Mouse (Mus musculus) ES-E14 (cell line): ENCODE measurements around the gene Nubp2. TPM values are rescaled to one million over a fixed set of nuclear protein-coding genes. Genes with fewer than 3 reads are reported as not detected.

ENCODE experiments used
- DNase-seq: peaks from one replicate; pipeline ENCODE4 v3.0.0-alpha.2; 2013; ENCODE audit warnings: low read depth, low spot score
- H3K27ac ChIP-seq: 2 replicates; pipeline ENCODE4 v1.5.1; 2012; ENCODE audit warnings: low read depth, mild to moderate bottlenecking, low read length, moderate library complexity, mixed read lengths; ENCODE audit not compliant: poor library complexity, insufficient read depth, severe bottlenecking
- H3K36me3 ChIP-seq: 2 replicates; pipeline ENCODE4 v1.6.1; 2012; ENCODE audit warnings: mild to moderate bottlenecking, low read length, moderate library complexity, mixed read lengths; ENCODE audit not compliant: control insufficient read depth, poor library complexity, insufficient read depth, severe bottlenecking
- H3K4me1 ChIP-seq, 2 experiments: fragments of 150-350 bp in 1 of 2; sonication (generic) in 1 of 2; 2 replicates each; pipeline ENCODE4 v1.6.1; 2012; ENCODE audit warnings: low read length in 2 of 2, mild to moderate bottlenecking in 1 of 2, mixed read lengths in 1 of 2; ENCODE audit not compliant: control insufficient read depth in 2 of 2, insufficient read depth in 2 of 2, poor library complexity in 1 of 2
- H3K4me3 ChIP-seq, 2 experiments: fragments of 150-350 bp in 1 of 2; sonication (generic) in 1 of 2; 2 replicates each; pipeline ENCODE4 v1.5.1; 2012; ENCODE audit warnings: low read length in 2 of 2, low read depth in 1 of 2, mild to moderate bottlenecking in 1 of 2, mixed read lengths in 1 of 2; ENCODE audit not compliant: insufficient read depth in 1 of 2, poor library complexity in 1 of 2, severe bottlenecking in 1 of 2
- H3K9ac ChIP-seq: 2 replicates; pipeline ENCODE4 v1.6.1; 2012; ENCODE audit warnings: low read depth, mild to moderate bottlenecking, low read length, mixed read lengths; ENCODE audit not compliant: poor library complexity, insufficient read depth, severe bottlenecking
- H3K9me3 ChIP-seq: fragments of 150-350 bp; sonication (generic); 2 replicates; pipeline ENCODE4 v1.6.1; 2012; ENCODE audit warnings: low read depth, mild to moderate bottlenecking, low read length; ENCODE audit not compliant: control insufficient read depth, insufficient read depth
- CHD2 ChIP-seq: IDR thresholded peaks from 2 replicates; pipeline ENCODE4 v1.6.1; 2014; ENCODE audit warnings: mild to moderate bottlenecking, low read depth, low read length, inconsistent platforms
- HCFC1 ChIP-seq: IDR thresholded peaks from 2 replicates; pipeline ENCODE4 v1.6.1; 2012; ENCODE audit warnings: low read length, inconsistent platforms, borderline replicate concordance; ENCODE audit not compliant: insufficient read depth
- MAFK ChIP-seq: IDR thresholded peaks from 2 replicates; pipeline ENCODE4 v1.6.1; 2014; ENCODE audit warnings: mild to moderate bottlenecking, low read depth, low read length, inconsistent platforms; ENCODE audit not compliant: insufficient read depth
- ZC3H11A ChIP-seq: IDR thresholded peaks from 2 replicates; pipeline ENCODE4 v1.6.1; 2012; ENCODE audit warnings: low read depth, mild to moderate bottlenecking, inconsistent platforms, low read length, borderline replicate concordance
- ZNF384 ChIP-seq: IDR thresholded peaks from 2 replicates; pipeline ENCODE4 v1.6.1; 2012; ENCODE audit warnings: low read depth, low read length, inconsistent platforms
- in situ Hi-C, 2 experiments: fragments of 600-800 bp; cut with MboI; formaldehyde crosslinking; loops; one replicate each; pipeline ENCODE4 v1.15.1; 2025; ENCODE audit warnings: low sequenced_read_pairs in 2 of 2, inconsistent platforms in 1 of 2; ENCODE audit not compliant: unreplicated experiment in 2 of 2
- total RNA-seq: library from RNA; depleted of rRNA; stranded (reverse); fragments of 300-350 nt; gene quantifications from 2 replicates; pipeline ENCODE4 v1.2.3, GENCODE M21; 2012

Gene Nubp2
- total RNA-seq, 1 experiment: 85.8 TPM

DNA sequence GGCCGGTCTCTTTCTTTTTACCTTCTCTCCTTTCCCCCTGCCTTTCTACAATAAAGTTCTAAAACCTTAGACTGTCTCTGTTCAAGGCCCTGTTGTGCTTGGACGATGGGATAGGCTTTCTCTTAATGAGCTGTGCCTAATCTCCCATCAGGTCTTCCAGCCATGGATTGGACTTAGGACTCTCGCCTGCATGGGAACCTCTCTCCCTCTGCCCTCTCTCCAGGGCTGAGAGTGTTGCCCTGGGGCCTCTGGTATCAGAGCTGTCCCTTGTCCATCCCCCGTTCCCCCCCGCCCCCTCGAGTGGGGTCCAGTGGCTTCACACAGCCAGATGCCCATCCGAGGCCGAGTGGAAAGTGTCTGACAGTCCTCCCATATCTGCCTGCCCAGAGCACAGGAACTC lies 11.2 kb downstream of the Nubp2 start:
- Histone ChIP-seq H3K9me3 (no peaks in the 10 kb centered on the region), H3K36me3 (no peaks in the 10 kb centered on the region), H3K4me3 (no peak overlapping the region), H3K9ac (no peak overlapping the region), H3K4me1 (peaks cover 8 to 21% of the 10 kb centered on the region in 2 experiments; a peak in 3 of 4 replicates), H3K27ac (peak overlapping the region; percentile 33; the same call in 1 of the 2 replicates)
- no peak for DNase-seq
- in situ Hi-C loops: no loop called here
- TF ChIP-seq ZC3H11A (no peak), CHD2 (no peak), MAFK (no peak), ZNF384 (no peak), HCFC1 (no peak)

GRCm38 (mm10) chr17:24874405-24874745 lies 11.8 kb downstream of the Nubp2 start:
- H3K9me3 ChIP-seq: no peaks in the 10 kb centered on the region
- no peak overlapping the region for H3K9ac ChIP-seq
- H3K4me1 ChIP-seq: peaks cover 8 to 21% of the 10 kb centered on the region in 2 experiments; a peak in 3 of 4 replicates
- in situ Hi-C loops: no loop called here
- no peak overlapping the region for H3K4me3 ChIP-seq
- H3K36me3 ChIP-seq: no peaks in the 10 kb centered on the region
- peak overlapping the region; percentile 69; the same call in 1 of the 2 replicates for H3K27ac ChIP-seq
- DNase-seq: no peak
- TF ChIP-seq HCFC1: no peak
- TF ChIP-seq ZC3H11A: no peak
- TF ChIP-seq ZNF384: no peak
- TF ChIP-seq MAFK: no peak
- TF ChIP-seq CHD2: no peak

DNA sequence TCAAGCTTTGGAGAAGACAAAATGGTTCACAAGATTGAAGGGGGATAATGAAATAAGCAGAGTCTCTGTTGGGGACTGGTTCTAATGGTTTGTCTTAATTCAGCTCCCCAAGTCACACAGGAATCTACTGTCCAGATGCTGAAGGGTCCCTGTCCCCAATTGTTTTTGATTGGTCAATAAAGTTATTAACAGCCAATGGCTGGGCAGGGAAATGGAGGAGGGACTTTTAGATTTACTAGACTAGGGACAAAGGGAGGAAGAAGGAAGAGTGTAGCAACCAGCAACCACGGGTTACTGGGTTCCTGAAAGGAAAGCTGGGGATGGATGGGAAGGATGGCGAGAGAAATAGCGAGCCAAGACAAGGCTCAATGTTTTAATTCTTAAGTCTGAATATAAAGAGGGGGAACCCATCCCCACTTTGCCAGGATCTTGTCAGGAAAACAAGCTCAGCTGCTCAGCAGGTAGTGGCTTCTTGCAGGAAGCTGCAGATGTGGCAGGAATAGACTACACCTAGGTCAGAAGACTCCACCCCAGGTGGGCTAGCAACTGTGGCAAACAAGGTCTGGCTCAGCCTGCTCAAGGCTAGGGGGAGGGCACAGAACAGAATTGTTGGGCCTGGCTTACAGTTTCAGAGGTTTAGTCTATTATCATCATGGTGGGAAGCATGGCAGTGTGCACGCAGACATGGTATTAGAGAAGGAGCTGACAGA lies 12.3 kb downstream of the Nubp2 start:
- in situ Hi-C loops: no loop called here

GRCm38 (mm10) chr17:24867914-24868313 lies 18.2 kb downstream of the Nubp2 start:
- in situ Hi-C loops: no loop called here
- H3K4me3 ChIP-seq: no peak overlapping the region
- H3K9me3 ChIP-seq: no peaks in the 10 kb centered on the region
- peaks cover 2% of the 10 kb centered on the region; the same call in 1 of the 2 replicates for H3K36me3 ChIP-seq
- DNase-seq: no peak
- TF ChIP-seq ZNF384: no peak
- no peak for TF ChIP-seq ZC3H11A
- TF ChIP-seq CHD2: no peak
- TF ChIP-seq MAFK: no peak
- TF ChIP-seq HCFC1: no peak
- no peak overlapping the region for H3K9ac ChIP-seq
- no peak overlapping the region for H3K27ac ChIP-seq
- H3K4me1 ChIP-seq: peaks cover 3% of the 10 kb centered on the region in 2 experiments; a peak in 2 of 4 replicates

More for the DNA sequence above, 12.3 kb downstream of the Nubp2 start:
- peak overlapping the region; percentile 69; the same call in 1 of the 2 replicates for H3K27ac ChIP-seq
- H3K9ac ChIP-seq: no peak overlapping the region; the same call in 1 of the 2 replicates
- TF ChIP-seq CHD2 (peak; percentile 78), ZNF384 (no peak), HCFC1 (no peak), ZC3H11A (no peak), MAFK (no peak)
- peaks cover 8 to 19% of the 10 kb centered on the region in 2 experiments; a peak in 3 of 4 replicates for H3K4me1 ChIP-seq
- no peaks in the 10 kb centered on the region for H3K9me3 ChIP-seq
- H3K36me3 ChIP-seq: no peaks in the 10 kb centered on the region
- 0 out of 4 replicates have a peak overlapping the region, but pooled peaks of 1 of the 2 experiments have one; percentile 0 for H3K4me3 ChIP-seq
- DNase-seq: no peak
